Mouse (Mus musculus): ENCODE data around the gene Taf5l.
"Not testable (repeated sequence)": the region's sequence is repeated elsewhere in the genome, so short reads cannot be mapped to it uniquely, and the experiment has no call there.

Taf5l gene

DNA sequence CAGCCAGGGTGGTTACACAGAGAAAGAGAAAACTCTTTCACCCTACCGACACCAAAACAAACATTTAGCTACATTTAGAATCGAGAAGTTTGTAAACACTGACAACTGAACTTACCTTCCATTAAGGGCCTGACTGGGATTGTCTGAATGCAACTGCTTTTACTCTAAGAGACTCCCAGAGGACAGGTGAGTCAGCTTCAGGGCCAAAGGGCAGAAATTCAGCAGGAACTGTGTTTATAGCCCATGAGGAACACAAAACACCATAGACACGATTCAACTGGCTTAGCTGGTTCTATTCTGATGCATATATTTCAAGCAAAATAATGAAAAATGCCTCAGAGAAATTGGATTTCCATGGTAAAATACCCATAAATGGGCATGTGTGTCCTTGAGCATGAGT lies 6.4 kb downstream of the Taf5l start:
- no peak for ATAC-seq (ENCODE audit: insufficient number of reproducible peaks, low FRiP score, low TSS enrichment)

DNA sequence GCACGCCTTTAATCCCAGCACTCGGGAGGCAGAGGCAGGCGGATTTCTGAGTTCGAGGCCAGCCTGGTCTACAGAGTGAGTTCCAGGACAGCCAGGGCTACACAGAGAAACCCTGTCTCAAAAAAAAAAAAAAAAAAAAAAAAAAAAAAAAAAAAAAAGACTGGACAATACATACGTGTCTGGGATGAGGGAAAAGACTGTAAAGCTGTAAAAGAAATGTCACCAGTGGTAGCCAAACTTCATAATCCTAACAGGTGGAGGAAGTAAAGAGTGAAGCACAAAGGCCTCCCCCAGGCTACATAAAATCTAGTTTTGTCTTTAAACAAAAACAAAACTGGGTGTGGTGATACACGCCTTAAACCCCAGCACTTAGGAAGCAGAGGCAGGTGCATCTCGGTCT lies 6.9 kb downstream of the Taf5l start:
- ATAC-seq (ENCODE audit: insufficient number of reproducible peaks, low FRiP score, low TSS enrichment), result not testable (repeated sequence)

DNA sequence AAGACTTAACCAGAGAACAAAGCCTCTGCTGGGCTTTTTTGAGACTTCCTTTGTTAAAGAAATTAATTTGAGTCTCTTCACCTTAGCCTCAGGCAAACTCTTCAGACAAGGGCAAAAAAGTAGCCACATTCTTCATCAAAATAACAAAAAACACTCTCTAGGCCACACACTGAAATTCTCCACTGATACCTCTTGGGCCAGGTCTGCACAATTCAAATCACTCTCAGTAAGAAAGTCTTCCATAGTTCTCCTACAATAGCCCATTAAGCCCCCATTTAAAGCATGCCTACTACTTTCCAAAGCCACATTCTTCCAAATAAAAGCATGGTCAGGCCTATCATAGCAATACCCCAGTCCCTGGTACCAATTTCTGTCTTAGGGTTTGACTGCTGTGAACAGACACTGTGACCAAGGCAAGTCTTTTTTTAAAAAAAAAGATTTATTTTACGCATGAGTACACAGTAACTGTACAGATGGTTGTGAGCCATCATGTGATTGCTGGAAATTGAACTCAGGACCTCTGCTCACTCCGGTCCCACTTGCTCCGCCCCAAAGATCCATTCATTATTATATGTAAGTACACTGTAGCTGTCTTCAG lies 9.1 kb downstream of the Taf5l start:
- ATAC-seq (ENCODE audit: insufficient number of reproducible peaks, low FRiP score, low TSS enrichment), result no peak

DNA sequence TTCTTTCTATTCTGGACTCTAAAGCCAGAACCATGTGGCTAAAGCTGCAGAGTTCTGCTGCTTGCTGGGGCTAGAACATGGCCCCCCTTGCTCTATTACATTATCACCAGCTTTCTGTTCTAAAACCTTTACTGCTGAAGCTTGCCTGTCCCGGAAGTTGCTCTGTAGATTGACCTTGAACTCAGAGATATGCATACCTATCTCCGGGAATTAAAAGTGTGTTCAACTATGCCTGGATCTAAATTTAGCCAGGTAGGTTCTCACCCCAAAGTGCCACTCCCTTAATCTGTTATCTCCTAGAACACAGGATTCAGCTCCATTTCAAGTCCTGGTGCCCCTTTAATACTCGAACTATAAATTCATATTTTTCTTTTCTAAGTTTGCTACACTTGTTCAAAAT lies 9.6 kb downstream of the Taf5l start:
- no peak for ATAC-seq (ENCODE audit: insufficient number of reproducible peaks, low FRiP score, low TSS enrichment)

DNA sequence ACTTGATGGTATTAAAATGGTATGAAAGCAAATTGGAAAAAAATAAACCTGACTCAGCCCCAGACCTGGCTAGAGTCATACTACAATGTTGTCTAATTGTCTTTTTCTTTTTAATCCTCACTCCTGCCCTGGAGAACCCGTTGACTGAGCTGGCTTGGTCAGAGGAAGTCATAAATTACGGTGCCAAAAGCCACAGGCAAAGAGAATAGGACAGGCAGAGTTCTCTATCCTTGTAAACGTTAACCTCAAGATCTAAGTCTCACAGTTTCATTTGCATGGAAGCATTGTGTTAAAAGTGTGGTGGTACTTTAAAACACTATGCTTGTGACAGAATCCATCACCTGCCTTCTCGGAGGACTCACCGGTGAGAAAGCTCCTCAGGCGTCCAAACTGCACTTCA lies 13.4 kb downstream of the Taf5l start:
- ATAC-seq (ENCODE audit: insufficient number of reproducible peaks, low FRiP score, low TSS enrichment), result no peak

DNA sequence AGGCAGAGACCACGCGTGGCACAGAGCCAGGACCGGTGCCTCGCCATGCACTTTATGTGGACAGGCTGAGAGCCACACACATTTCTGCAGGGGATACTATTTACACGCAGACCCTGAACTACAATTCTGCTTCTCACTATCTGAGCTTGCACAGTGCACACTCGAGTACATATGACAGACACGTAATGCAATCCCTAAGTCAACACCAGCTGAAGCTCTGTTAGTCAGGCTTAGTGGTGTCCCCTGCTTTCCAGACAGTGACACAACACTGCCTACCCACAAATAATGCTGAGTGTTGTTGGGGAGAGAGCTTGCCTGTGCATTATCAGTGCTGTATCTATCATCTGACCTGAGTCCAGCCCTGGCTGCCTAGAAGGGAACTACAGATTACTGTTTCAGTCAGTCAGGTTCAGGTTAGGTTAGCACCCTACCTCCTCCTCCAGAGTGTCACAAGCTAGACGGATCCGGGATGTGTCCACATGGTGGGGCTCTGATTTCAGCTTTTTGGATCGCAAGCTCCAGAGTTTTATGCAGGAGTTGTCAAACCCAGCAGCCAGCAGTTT lies 18.6 kb downstream of the Taf5l start:
- ATAC-seq (ENCODE audit: insufficient number of reproducible peaks, low FRiP score, low TSS enrichment), result no peak

DNA sequence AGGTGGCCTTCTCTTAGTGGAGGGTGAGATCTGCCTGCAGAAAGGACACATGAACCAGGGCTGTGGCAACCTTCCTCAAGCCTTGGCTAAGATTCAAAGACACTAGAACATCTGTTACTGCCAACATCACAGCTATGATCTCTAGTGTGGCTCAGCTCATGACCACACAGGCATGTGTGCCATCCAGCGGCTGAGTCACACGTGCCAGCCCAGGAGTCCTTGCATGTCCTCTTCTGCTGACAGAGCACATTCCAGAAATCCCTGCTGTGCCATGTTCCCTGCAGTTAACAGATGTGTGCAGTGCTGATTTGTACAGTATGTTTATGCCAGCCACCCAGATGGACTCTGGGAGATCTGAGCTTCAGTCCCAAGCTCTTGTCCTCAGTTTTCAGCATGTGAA lies 21.6 kb downstream of the Taf5l start:
- ATAC-seq (ENCODE audit: insufficient number of reproducible peaks, low FRiP score, low TSS enrichment), result no peak

DNA sequence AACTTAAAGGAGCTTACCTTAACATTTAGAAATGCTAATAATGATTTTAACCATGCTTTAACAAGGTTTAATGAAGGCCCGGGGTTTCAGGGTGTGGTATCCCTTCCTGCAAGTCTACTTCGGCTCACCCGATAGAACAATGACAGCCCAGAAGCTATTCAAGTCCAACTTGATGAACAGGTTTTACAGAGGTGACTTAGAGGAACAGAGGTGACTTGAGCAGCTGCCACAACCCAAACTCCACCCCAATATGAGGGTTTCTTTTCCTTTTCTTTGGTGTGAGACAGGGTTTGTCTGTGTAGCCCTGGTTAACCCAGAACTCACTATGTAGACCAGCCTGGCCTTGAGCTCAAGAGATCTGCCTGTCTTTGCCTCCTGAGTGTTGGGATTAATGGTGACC lies 27.2 kb downstream of the Taf5l start:
- no peak for ATAC-seq (ENCODE audit: insufficient number of reproducible peaks, low FRiP score, low TSS enrichment)

DNA sequence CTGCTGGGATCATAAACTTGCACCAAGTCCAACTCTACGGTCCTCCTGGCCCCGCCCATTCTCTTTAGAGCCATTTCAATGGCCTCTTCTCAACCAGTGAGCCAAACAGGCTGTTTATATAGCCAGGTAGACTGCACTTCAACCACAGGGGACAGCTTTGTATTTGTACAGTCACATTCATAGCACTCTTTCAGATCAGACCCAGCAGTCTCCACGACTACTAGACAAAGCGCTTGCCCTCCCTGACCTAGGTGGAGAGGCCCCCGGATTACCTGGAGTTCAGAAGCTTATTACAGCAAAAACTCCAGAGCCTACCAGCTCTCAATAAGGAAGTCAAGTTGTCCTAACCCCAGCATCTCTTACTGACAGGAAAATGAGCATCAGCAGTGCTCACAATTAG lies 27.6 kb downstream of the Taf5l start:
- ATAC-seq (ENCODE audit: insufficient number of reproducible peaks, low FRiP score, low TSS enrichment), result no peak

DNA sequence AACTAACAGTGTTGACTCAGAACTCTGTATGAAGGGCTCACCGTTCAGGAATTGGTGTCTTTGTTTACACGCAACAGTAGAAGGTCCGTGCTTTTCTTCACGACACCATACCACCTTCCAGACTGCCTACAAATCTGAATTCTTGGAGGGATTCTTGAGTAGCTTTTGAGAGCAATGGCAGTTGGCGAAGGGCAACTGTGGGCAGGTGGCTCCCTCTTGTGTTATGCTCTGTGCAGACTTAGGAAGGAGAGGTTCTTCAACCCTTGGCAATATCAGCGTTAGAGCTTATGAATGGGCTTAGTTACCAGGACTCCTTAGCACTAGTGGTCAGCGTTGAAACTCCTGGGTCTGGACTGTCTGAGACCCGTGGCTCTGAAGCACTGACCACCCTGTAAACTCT lies 28.6 kb downstream of the Taf5l start:
- no peak for ATAC-seq (ENCODE audit: insufficient number of reproducible peaks, low FRiP score, low TSS enrichment)

DNA sequence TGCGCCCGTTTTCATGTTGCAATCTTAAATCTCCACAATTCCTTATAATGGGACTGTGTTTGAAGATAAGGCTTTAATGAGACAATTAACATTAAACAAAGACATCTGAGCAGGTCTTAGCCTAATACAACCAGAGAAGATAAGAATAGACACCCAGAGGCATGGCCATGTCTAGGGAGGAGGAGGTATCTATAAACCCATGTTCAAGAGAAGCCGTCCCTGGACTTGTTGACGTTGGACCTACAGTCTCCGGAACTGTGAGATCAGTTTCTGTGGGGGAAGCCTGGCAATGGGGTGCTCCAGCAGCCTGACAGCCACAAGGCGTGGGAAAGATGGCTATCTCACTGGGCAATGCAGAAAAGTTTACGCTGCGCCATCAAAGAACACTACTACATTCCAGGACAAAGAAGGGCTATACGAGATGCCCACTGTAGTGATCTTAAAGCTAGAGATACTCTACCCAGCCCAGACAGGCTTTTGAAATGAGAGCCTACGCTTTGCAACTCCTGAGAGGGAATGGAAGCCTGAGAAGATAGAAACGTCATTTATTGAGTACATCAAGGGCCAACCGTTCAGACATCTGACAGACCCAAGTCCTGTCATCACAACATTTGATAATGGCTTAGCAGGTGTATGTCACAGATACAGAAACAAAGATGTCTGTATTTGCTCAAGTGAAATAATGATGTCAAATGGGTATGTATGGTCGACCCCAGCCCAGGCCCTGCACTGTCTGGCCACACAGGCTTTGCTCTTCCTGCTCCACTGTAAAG lies 30.7 kb downstream of the Taf5l start:
- ATAC-seq (ENCODE audit: insufficient number of reproducible peaks, low FRiP score, low TSS enrichment), result no peak

DNA sequence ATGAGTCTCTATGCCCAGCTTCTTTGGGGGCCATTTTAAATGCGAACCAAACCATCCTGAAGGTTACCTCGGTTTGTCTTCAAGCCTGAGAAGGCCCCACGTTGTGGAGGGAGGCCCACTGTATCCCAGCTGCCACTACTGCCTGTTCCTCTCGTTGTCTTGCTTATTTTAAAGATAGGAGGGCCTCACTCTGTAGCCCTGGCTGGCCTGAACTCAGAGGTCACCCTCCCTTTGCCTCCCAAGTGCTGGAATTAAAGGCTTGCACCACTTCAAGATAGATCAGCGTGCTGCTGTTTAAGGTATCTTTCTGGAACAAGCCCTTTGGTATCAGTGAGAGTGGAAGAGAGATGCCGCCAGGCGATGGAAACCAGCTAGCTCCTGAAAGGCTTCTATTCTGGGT lies 32.1 kb downstream of the Taf5l start:
- ATAC-seq (ENCODE audit: insufficient number of reproducible peaks, low FRiP score, low TSS enrichment), result no peak

DNA sequence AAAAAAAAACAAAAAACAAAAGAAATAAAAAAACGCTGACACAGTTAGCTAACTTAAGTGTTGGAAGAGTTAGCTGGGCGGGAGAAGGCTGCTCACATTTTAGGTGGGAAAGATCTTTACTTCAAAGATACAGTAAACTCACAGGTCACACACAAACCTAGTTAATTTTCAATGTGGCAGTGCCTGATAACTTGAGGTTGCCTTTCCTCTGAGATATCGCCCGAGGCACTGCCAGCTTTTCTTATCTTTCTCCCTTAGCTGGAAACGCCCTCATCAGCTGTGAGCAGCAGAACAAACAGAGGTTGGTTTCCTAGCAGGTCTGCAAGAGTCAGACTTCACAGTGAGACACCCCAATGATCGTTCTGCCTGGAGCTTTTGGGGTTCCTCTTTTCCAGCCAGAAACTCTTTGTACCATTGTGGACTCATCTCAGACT lies 32.6 kb downstream of the Taf5l start:
- ATAC-seq (ENCODE audit: insufficient number of reproducible peaks, low FRiP score, low TSS enrichment), result no peak

DNA sequence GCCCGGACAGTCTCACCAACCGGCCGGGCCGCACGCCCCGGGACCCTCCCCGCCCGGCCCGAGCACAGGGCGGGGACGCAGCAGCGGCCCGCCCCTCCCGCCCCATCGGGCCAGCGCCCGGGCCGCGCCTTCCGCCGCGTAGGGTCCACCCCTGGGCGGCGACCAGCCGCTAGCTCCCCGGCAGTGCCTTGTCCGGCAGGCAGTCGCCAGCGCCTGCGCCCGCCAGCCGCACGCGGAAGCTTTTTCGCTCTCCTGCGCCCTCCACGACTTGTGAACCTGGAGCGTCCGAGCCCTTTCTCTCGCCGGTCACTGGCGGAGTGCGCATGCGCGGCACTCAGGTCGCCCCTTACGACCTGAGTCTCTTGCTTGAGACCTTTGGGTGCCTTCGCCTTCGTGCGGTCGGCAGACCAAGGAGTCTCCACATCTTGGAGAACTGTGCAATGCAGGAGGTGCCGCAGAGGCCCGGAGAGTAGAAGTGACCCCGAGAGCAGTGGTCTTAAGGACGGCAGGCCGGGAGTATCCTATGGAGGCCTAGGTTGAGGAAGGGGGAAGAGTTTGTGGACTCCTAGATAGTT lies 38.3 kb downstream of the Taf5l start, which contains the start of gene Abcb10:
Gene Abcb10 (minus strand): TSS at position 297 of the 575 bp plus-strand sequence.
- ATAC-seq (ENCODE audit: insufficient number of reproducible peaks, low FRiP score, low TSS enrichment), result peak; percentile 71

DNA sequence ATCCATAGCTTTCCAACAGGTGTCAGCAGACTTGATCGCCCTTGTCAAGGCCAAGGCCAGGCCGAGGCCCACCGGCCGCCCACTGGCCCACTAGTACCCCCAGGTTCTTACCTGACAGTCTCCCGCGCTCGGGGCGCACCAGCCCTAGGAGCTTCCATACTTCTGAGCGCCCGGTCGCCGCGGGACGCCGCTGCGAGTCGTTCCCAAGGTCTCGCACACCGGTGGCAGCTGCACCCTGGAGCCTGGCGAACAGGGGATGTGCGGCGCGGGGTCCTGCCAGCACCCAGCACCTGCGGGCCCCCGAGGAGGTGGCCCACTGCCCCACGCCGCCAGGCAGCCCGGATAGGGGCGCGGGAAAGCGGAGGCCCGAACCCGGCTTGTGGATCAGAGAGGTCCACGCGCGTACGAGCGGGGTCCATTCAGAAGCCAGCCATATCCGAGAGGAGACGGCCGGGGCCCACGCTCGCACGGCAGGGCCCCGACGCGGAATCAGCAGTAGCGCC lies 38.9 kb downstream of the Taf5l start:
- peak; percentile 40; the same call in 1 of the 2 replicates for ATAC-seq (ENCODE audit: insufficient number of reproducible peaks, low FRiP score, low TSS enrichment)

DNA sequence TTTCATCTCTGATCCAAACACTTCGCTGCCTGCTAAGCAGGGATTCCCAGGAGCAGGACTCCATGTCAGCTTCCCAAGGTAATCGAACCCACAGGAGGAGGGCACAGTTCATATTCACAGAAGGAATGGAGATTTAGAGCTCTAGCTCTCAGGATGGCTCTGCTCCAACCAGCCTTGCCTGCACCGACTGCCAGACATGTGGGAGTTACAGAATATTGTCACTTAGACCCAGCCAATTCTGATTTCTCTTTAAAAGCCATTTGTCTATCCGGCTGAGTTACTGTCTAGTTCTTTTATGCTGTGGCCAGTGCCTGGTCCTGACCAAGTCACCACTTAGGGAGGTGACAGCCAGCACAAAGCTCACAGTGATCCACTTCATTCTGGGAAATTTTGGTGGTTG lies 39.5 kb downstream of the Taf5l start:
- ATAC-seq (ENCODE audit: insufficient number of reproducible peaks, low FRiP score, low TSS enrichment), result no peak

DNA sequence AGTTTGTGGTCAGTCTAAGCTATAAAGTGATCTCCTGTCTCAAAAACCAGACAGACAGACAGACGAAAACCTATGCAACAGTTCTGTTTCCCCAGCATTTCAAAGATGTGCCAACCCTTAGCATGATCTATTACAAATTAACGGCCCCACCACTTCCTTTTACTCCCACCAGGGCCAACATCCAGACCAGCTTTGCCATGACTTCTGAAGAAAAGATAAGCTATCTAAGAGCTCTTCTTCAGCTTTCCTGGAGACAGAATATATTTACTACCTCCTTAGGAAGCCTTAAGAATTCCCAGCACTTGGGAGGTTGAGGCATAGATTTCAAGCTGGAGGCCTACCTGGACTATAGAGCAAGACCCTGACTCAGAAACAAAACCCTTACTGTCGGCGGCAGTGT lies 41.0 kb downstream of the Taf5l start:
- no peak for ATAC-seq (ENCODE audit: insufficient number of reproducible peaks, low FRiP score, low TSS enrichment)

DNA sequence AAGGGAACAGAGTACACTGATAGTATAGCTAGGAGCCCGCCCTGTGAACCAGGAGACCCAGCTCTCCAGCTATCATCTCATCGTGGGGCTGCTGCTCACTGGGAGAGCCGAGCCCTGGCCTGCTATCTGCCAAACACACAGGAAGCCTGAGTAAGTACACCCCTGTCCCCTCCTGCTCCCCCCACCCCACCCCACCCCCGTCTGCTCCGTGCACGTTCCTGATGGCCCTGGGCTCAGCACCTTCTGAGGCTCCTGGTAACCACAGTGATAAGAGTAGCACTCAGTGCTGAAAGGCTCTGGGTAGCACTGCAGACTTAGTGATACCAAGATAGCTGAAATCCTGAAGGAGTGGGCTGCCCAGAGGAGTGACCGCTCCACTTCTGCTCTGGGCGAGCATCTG lies 42.3 kb downstream of the Taf5l start:
- ATAC-seq (ENCODE audit: insufficient number of reproducible peaks, low FRiP score, low TSS enrichment), result no peak

DNA sequence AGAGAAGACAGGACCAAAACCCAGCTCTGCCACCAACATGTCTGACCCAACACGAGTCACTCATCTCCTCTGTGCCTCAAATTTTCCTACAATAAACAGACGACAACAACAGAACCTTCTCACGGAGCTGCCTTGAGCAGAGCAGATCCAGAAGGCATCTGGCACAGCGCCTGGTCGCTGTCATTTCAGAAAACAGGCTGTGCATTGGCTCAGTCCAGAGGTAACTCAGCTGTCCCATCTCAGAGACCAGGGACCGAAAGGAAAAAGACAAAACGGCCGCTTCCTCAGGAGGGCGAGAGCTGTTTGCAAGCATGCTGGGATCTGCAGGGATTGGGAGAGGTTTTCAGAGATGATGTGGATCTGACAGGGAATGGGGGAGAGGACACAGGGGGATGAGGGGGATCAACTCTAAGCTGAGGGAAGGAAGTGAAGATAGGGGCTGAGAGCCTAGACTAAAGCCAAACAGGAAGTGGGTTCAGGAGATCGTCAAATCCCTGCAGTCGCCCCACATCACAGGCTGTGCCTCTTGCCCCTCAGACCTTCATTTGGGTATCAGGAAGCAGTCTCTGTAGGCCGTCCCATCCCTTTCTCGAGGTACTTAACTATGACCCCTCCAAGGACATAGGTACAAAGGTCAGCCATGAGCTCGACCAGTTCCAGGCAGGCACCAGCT lies 42.9 kb downstream of the Taf5l start:
- no peak for ATAC-seq (ENCODE audit: insufficient number of reproducible peaks, low FRiP score, low TSS enrichment)

DNA sequence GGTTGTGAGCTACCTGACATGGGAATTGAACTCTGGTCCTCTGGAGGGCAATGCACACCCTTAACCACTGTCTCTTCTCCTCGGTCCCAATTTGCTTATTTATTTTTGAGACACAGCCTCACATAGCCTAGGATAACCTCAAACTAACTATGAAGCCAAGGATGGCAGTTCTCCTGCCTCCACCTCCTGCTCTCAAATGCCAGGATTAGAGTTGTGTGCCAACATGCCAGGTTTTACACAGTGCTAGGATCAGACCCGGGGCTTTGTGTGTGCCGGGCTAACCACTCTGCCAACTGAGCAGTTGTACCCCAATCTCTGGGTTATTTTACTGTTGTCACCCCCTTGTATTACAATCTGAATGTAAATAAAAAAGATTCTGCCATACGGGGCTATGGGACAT lies 43.7 kb downstream of the Taf5l start:
- no peak for ATAC-seq (ENCODE audit: insufficient number of reproducible peaks, low FRiP score, low TSS enrichment)

DNA sequence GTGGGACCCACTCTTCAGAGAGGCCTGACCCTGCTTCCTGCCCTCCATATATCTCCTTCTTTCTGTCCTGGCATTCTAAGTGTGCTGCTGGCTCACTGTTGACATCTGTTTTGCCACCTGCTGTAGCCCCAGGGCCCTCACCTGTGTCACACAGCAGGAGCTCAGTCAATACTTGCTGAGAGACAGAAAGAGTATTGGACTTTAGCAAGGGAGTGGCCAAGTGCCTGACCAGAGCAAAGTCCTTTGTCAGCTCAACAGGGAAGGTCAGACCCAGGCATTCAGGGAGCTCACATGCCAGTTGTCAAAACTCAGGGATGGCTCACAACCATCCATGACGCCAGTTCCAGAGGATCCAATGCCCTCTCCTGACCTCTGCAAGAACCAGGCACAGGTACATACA lies 47.7 kb downstream of the Taf5l start:
- ATAC-seq (ENCODE audit: insufficient number of reproducible peaks, low FRiP score, low TSS enrichment), result no peak

Data from cerebellum, adult (tissue).